Mouse (Mus musculus) naive thymus-derived CD4-positive, alpha-beta T cell, adult 2 months (primary cell): ENCODE data around the gene Nr1h2.
A peak's percentile ranks its signal among the peaks of the same experiment; 100 is the strongest.

Source experiments
- DNase-seq: peaks from one replicate; pipeline ENCODE4 v3.0.0-alpha.2; 2011; ENCODE audit warnings: low read depth

Nr1h2 gene

DNA sequence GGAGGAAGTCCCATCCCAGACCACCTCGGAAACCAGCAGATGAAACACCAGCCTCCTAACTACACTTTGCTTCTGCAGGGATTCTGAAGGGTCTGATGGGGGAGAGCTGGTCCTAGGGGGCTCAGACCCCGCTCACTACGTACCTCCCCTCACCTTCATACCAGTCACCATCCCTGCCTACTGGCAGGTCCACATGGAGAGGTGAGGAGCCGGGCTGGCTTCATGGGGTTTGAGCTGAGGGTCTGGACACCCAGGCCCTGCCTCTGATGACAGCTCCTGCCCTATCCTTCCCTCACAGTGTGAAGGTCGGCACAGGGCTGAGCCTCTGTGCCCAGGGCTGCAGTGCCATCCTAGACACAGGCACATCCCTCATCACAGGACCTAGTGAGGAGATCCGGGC, 31.2 kb upstream of the Nr1h2 start:
- DNase-seq = no peak

- DNase-seq = no peak
These were observed 30.6 kb upstream of the Nr1h2 start for GRCm38 (mm10) chr7:44584265-44584804.

DNA sequence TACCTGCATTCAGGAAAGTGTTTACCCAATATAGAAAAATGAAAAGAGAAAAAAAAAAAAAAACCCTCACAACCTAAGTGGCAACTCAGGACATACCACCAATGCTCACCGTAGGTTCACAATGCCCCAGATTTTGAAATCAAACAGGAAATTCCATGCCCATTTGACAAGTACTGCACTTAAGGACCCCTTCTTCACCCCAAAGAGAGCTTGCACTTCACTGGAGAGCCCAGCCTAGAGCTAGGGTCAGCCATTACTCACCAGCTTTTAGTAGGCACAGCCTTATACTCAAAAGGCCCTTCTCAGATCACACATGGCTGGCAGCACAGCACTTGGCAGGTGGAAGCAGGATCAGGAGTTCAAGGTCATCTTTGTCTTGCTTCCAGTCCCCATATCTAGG, 29.4 kb upstream of the Nr1h2 start:
- no peak for DNase-seq

DNA sequence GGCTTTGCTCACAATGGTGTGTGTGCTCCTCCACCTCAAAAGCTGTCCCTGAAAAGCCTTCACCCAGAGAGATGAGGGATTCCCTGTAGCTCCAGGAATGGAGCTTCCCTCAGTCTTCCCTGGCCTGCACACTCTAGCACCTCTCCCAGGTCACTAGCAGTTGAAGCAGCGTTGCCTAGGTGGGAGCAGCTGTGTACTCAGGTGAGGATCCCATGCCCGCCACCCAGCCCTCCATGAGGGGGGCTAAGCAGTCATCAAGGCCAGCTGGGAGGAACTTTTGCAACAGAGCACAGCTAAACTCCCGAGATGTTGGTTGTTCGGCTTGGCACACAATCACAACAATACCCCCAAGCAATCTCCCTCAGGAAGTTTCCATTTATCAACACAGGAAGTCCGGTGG, 29.0 kb upstream of the Nr1h2 start:
- DNase-seq = no peak

GRCm38 (mm10) chr7:44581637-44582036, 27.9 kb upstream of the Nr1h2 start:
- no peak for DNase-seq

DNA sequence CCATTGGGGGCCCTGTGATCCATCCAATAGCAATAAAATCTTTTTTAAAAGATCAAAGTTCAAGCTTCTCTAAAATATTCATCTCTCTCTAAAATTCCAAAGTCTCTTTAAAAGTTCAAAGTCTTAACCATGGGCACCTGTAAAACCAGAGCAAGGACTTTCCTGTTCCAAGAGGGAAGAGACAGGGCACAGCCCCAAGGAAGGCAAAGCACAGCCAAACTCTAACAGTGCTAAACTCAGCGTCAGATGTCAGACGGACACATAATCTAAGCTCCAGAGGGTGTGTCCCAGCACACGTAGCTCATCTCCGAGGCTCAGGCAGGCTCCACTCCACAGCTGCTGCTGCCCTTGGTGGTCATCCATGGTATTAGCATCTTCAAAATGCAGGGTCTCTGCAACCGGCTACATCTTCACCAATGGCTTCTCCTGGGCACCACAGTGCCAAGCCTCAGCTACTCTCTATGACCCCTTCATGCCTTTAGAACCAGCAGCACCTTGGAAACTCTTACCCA, 22.6 kb upstream of the Nr1h2 start:
- no peak for DNase-seq

DNA sequence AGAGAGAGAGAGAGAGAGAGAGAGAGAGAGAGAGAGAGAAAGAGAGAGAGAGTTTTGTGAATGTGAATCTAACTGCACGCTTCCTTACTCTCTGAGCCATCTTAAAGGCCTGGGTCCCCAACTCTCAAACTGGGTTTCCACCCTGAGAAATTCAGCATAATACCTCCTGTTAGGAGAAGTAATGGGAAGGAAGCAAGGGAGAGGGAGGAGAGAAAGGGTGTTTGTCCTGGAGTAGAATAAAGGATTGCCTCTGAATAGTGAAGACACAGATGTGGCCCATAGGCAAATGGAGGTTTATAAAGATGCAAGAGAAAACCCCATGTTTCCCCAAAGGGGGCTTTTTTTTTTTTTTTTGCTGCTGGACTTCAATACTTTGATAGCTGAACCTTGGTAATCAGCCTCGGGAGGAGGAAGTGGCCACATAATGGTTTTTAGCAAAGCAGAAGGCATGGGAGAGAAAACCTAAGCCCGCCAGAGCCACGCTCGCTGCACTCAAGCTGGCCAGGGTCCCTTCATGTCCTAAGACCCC, 19.3 kb upstream of the Nr1h2 start:
- no peak for DNase-seq

- no peak for DNase-seq
These were observed 18.5 kb upstream of the Nr1h2 start, which contains the start of gene Napsa for GRCm38 (mm10) chr7:44572213-44572701. Gene Napsa, plus strand, starts transcription at chr7:44572380.

DNA sequence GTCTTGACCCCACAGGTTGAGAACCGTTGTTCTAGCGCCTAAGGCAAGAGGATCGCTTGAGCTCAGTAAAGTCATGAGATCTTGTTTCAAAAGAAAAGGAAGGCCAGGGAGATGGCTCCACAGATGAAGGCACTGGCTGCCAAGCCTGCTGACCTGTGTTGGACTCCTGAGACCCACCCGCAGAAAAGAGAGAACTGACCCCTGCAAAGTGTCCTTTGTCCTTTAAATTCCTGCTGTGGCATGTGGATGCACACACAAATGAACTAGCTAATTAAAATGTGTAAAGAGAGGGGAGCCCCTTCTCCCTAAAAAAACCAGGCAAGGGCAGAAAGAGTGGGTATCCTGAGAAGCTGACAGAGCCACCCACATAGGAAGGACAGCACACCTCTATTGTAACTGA, 18.1 kb upstream of the Nr1h2 start:
- no peak for DNase-seq

DNA sequence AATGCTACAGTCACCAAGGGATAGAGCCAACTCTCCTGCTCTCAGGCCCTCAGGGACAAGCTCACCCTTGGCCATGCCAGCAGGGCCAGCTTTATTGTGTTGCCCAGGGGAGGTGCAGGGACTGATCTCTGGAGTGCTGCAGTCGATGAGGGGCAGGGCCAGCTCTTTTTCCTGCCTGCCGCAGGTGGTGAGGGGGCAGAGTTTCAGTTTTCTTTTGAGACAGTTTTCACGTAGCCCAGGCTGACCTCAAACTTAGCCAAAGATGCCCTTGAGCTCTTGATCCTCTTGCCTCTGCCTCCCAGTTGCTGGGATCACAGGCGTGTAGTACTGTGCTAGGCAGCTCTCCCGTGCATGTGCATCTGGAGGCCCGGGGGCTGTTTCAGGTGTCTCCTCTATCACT, 17.2 kb upstream of the Nr1h2 start:
- no peak for DNase-seq

DNA sequence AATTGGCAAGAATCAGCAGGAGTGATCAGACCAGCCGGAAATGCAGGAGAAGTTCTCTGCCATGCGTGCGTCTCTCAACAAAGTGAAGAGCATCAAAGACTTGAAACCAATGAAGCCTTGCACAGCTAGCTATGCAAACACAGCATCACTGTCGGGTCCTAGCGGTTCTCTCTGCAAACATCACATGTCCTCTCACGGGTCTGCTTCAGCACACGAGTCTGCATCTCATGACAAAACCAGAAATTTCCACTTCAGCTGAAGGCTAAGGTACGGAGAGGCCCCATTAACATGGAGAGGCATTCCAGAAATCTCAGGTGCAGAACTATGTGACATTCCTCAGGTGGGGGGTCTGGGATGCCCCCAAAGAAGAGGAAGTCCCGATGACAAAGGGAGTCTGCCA, 15.1 kb upstream of the Nr1h2 start:
- DNase-seq = no peak

DNA sequence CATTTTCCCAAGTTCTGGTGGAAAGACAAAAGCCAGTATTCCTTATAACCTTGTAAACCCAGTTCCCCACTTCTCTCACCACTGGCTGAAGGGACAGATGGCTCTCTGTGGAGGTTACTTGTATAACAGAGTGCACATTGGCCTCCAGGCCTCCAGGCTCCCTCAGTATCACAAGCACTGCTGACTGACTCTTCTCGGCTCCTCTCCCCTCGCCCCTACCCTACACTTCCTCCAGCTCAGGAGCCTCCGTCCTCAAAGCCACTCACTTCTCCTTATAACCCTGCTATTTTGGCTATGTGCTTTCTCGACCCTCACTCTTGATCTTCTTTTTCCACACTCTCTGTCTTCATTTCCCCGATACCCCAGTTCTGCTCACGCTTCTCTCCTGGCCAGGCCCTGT, 11.7 kb upstream of the Nr1h2 start:
- no peak for DNase-seq

GRCm38 (mm10) chr7:44564486-44564885, 10.7 kb upstream of the Nr1h2 start:
- DNase-seq = no peak

- no peak for DNase-seq
These were observed 9.5 kb upstream of the Nr1h2 start for GRCm38 (mm10) chr7:44563284-44563683.

- DNase-seq = peak; percentile 91
These were observed 7.0 kb upstream of the Nr1h2 start for GRCm38 (mm10) chr7:44560435-44561400.

GRCm38 (mm10) chr7:44557629-44558028, 3.9 kb upstream of the Nr1h2 start:
- DNase-seq = no peak

GRCm38 (mm10) chr7:44553196-44553764, 471 bp downstream of the Nr1h2 start:
- peak; percentile 81 for DNase-seq

DNA sequence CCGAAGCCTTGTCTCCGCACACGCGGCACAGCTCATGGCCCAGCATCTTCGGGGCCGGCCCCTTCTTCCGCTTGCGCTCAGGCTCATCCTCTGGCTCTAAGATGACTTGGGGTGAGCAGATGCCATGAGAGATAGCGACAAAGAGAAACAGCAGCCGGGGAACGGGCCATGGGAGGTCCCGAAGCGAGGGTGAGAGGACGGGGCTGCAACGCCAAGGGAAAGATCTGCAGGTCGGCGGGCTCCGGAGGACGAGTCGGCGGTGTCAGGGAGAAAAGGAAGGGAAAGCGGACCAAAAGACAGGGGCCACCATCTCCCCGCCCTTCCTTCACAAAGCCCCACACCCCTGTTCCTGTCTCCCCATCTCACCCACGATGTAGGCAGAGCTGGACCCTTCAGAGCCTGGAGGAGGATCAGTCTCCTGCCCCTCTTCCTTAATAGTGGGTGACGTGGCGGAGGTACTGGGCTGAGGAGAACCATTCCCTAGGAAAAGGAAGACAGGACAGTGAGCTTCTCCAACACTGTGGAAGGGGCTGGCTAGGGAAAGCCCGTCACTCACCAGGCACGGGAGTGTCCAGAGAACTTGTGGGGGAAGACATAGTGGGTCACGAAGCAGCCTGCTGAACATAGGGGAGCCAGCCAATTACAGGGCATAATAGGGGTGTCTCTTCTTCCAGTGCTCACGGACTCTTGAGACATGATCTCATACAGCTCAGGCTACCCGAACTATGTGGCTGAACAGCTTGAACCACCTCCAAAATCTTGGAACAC, 1.4 kb downstream of the Nr1h2 start:
- no peak for DNase-seq

- DNase-seq = no peak
These were observed 2.0 kb downstream of the Nr1h2 start for GRCm38 (mm10) chr7:44551731-44552130.

DNA sequence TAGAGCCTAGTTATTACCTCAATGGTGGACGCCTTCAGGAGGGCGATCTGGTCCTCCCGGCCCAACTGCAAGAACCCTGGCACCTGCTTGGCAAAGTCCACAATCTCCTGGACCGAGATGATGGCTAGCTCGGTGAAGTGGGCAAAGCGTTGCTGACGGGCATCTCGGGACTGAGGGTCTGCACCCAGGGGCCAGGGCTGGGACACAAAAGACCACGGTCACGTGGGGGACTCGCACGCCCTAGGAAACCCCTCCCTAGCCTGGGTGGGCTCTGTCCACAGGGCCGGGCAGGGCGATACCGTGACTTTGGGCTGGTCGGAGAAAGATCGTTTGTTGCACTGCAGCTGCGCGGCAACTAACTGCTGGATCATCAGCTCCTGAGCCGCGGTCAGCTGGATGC, 2.5 kb downstream of the Nr1h2 start:
- no peak for DNase-seq

DNA sequence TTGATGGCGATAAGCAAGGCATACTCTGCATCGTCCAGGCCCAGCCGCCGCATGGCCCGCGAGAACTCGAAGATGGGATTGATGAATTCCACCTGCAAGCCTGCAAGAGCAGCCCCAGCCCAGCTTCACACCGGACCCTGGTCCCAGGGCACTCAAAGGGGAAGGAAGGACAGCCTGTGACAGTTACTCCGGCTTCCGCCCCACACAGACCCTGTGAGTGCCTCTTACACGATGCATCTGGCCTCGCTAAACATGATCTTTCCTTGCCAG, 3.4 kb downstream of the Nr1h2 start:
- DNase-seq = peak; percentile 16
